ENCODE assay signal across 8 mouse cellular contexts in genomic region chr12:84450718-84451646, GRCm38 (mm10). TPM values are rescaled to one million over a fixed set of nuclear protein-coding genes. Genes with fewer than 3 reads are reported as not detected.
DNase-seq lines count a peak whose midpoint lies in the region; ATAC-seq lines count a peak whose summit lies in the region.

Gene Aldh6a1 (minus strand): TSS chr12:84451004.
Gene Lin52 (plus strand): TSS chr12:84451422.

- H3K36me3 ChIP-seq in forebrain, embryonic 14.5 days (ENCODE audit: control insufficient read depth, insufficient read depth, low read length): no peaks in the 10 kb centered on the region
- no peaks in the 10 kb centered on the region for H3K36me3 ChIP-seq in neural tube, embryonic 15.5 days

- no peaks in the 10 kb centered on the region for H3K27me3 ChIP-seq in forebrain, embryonic 14.5 days (replicated peaks; ENCODE audit: control insufficient read depth, insufficient read depth, low read length)
- no peaks in the 10 kb centered on the region; the same call in 1 of the 2 replicates for H3K27me3 ChIP-seq in neural tube, embryonic 15.5 days (replicated peaks)

- peak; percentile 100 for DNase-seq in ES-CJ7 (ENCODE audit: low read depth, low spot score)
- peak; percentile 93 for DNase-seq in cerebellum, adult 11 months
- DNase-seq in forebrain, embryonic 14.5 days (ENCODE audit: low spot score): peak; percentile 100
- DNase-seq in heart, postnatal 14 days: peak; percentile 92 to 95
- peak; percentile 99 for DNase-seq in layer of hippocampus, adult 11-12 months (ENCODE audit: low spot score)
- peak; percentile 99 for DNase-seq in lung, adult 18-20 months
- peak; percentile 99 for DNase-seq in testis, postnatal 14 days (ENCODE audit: low spot score)

- H3K27ac ChIP-seq in forebrain, embryonic 14.5 days (ENCODE audit: low read depth, low read length): peak within 1 kb of the TSS; percentile 58; the same call in 1 of the 2 replicates
- peak within 1 kb of the TSS; percentile 86 for H3K27ac ChIP-seq in neural tube, embryonic 15.5 days (replicated peaks)

- peak; percentile 99 for ATAC-seq in forebrain, embryonic 14.5 days
- ATAC-seq in neural tube, embryonic 15.5 days (ENCODE audit: low FRiP score): peak; percentile 98

- peak within 1 kb of the TSS; percentile 73 for H3K9ac ChIP-seq in forebrain, embryonic 14.5 days (ENCODE audit: low read length)
- H3K9ac ChIP-seq in neural tube, embryonic 15.5 days (replicated peaks): peak within 1 kb of the TSS; percentile 59

- WGBS in forebrain, embryonic 14.5 days: under 1% methylated on average over 49 of the region's 49 CpGs
- WGBS in neural tube, embryonic 15.5 days: under 1% methylated on average over 49 of the region's 49 CpGs

- H3K4me3 ChIP-seq in forebrain, embryonic 14.5 days (ENCODE audit: low read depth, low read length): peak within 1 kb of the TSS; percentile 75
- H3K4me3 ChIP-seq in neural tube, embryonic 15.5 days (replicated peaks): peak within 1 kb of the TSS; percentile 72

- peak within 1 kb of the TSS; percentile 82 for H3K4me2 ChIP-seq in forebrain, embryonic 14.5 days (ENCODE audit: low read length)
- peak within 1 kb of the TSS; percentile 98 for H3K4me2 ChIP-seq in neural tube, embryonic 15.5 days

- intact Hi-C loops in heart, postnatal 14 days (cut with DNase I): loop anchor here (5.0 kb wide), 1 partner anchor 89 kb away; the partner anchor contains the start of genes Coq6 and Fam161b

- peaks cover 7% of the 10 kb centered on the region for H3K4me1 ChIP-seq in forebrain, embryonic 14.5 days (ENCODE audit: control insufficient read depth, insufficient read depth, low read length)
- H3K4me1 ChIP-seq in neural tube, embryonic 15.5 days: peaks cover 19% of the 10 kb centered on the region

- H3K9me3 ChIP-seq in forebrain, embryonic 14.5 days (replicated peaks; ENCODE audit: control insufficient read depth, low read length): no peaks in the 10 kb centered on the region
- H3K9me3 ChIP-seq in neural tube, embryonic 15.5 days (replicated peaks): no peaks in the 10 kb centered on the region

RNA-seq across cellular contexts. Expression of gene Aldh6a1, which starts in this region (rescaled TPM):
- 35.2 and 37.7 TPM in 2 replicates for polyA plus RNA-seq in forebrain, embryonic 14.5 days (2014; fragmentation: Nextera tagmentation; extraction: Ambion mirVana)
- total RNA-seq in heart, postnatal 14 days (2021): 100 to 1,000 TPM in 1 of 2 experiments, 10 to 100 TPM in 1; 91.0 to 111 TPM
- 31.7 and 34.7 TPM in 2 replicates for polyA plus RNA-seq in neural tube, embryonic 15.5 days (2015; fragmentation: Nextera tagmentation; extraction: Ambion mirVana)

RNA-seq across cellular contexts. Expression of gene Lin52, which starts in this region (rescaled TPM):
- polyA plus RNA-seq in forebrain, embryonic 14.5 days (2014; fragmentation: Nextera tagmentation; extraction: Ambion mirVana): 41.2 and 46.1 TPM in 2 replicates
- total RNA-seq in heart, postnatal 14 days (2021): 10 to 100 TPM in 1 of 2 experiments, 1 to 10 TPM in 1; 9.7 to 10.6 TPM
- polyA plus RNA-seq in neural tube, embryonic 15.5 days (2015; fragmentation: Nextera tagmentation; extraction: Ambion mirVana): 28.9 and 29.7 TPM in 2 replicates

Comparison
In these comparisons a context has a peak if more than half of its experiments do, and no peak if none do; other contexts are left out.
1. Peak in every context shown above with its lines: DNase-seq, ATAC-seq, H3K4me3 ChIP-seq and H3K27ac ChIP-seq.